Mouse (Mus musculus) E14TG2a.4 (cell line): ENCODE results near the gene Slc46a1.
A peak's percentile ranks its signal among the peaks of the same experiment; 100 is the strongest.

Experiments used
- CTCF ChIP-seq: conservative IDR thresholded peaks from 2 replicates; pipeline ENCODE4 v1.5.1; 2014; ENCODE audit warnings: low read length
- NANOG ChIP-seq: IDR thresholded peaks from 2 replicates; pipeline ENCODE4 v1.6.1; 2014; ENCODE audit warnings: borderline replicate concordance, low read length, mixed read lengths
- POU5F1 ChIP-seq: IDR thresholded peaks from 2 replicates; pipeline ENCODE4 v1.6.1; 2014; ENCODE audit warnings: low read length, borderline replicate concordance

- TF ChIP-seq CTCF (peak; percentile 31; the same call in 1 of the 2 replicates), NANOG (no peak), POU5F1 (no peak)
These were observed 43.7 kb downstream of the Slc46a1 start for GRCm38 (mm10) chr11:78509148-78509547.
